Mouse (Mus musculus) kidney, embryonic 15.5 days (tissue): ENCODE data around the gene Galnt17. TPM values are rescaled to one million over a fixed set of nuclear protein-coding genes. Genes with fewer than 3 reads are reported as not detected.
A peak's percentile ranks its signal among the peaks of the same experiment; 100 is the strongest.

ENCODE experiments used
- ATAC-seq: fragments of 200-750 bp; cut with Nextera tagmentation; replicated peaks from 2 replicates; pipeline ENCODE4 v1.8.0; 2017; ENCODE audit warnings: moderate TSS enrichment; ENCODE audit not compliant: low FRiP score
- H3K27ac ChIP-seq: fragments of 300-500 bp; sonication (generic); 2 replicates; pipeline ENCODE4 v1.5.1; 2015; ENCODE audit warnings: mild to moderate bottlenecking, inconsistent platforms
- H3K27me3 ChIP-seq: fragments of 300-500 bp; sonication (generic); 2 replicates; pipeline ENCODE4 v1.6.1; 2015; ENCODE audit warnings: inconsistent platforms
- H3K36me3 ChIP-seq: fragments of 300-500 bp; sonication (generic); 2 replicates; pipeline ENCODE4 v1.6.1; 2015; ENCODE audit warnings: inconsistent platforms
- H3K4me1 ChIP-seq: fragments of 300-500 bp; sonication (generic); 2 replicates; pipeline ENCODE4 v1.6.1; 2015; ENCODE audit warnings: inconsistent platforms
- H3K4me2 ChIP-seq: fragments of 300-500 bp; sonication (generic); 2 replicates; pipeline ENCODE4 v1.6.1; 2015; ENCODE audit warnings: moderate library complexity, mild to moderate bottlenecking, inconsistent platforms
- H3K4me3 ChIP-seq: fragments of 300-500 bp; sonication (generic); replicated peaks from 2 replicates; pipeline ENCODE4 v1.5.1; 2015; ENCODE audit warnings: mild to moderate bottlenecking, inconsistent platforms
- H3K9ac ChIP-seq: fragments of 300-500 bp; sonication (generic); 2 replicates; pipeline ENCODE4 v1.6.1; 2015; ENCODE audit warnings: mild to moderate bottlenecking, inconsistent platforms
- H3K9me3 ChIP-seq: fragments of 300-500 bp; sonication (generic); replicated peaks from 2 replicates; pipeline ENCODE4 v1.6.1; 2016; ENCODE audit warnings: inconsistent platforms
- WGBS: fragments of 180-500 bp; shearing (Covaris S2); methylation state at CpG from one replicate; pipeline ENCODE4 v1.1.7; 2015; ENCODE audit warnings: mixed read lengths; 5-methylcytosine and 5-hydroxymethylcytosine counted together
- polyA plus RNA-seq: library from polyadenylated mRNA; unstranded; fragments of >200 nt; fragmentation: Nextera tagmentation; extraction: Ambion mirVana; gene quantifications from 2 replicates; pipeline ENCODE4 v1.2.1, GENCODE M21; 2015

Galnt17 gene
- polyA plus RNA-seq, 1 experiment from 2014 or later: 2.7 TPM

DNA sequence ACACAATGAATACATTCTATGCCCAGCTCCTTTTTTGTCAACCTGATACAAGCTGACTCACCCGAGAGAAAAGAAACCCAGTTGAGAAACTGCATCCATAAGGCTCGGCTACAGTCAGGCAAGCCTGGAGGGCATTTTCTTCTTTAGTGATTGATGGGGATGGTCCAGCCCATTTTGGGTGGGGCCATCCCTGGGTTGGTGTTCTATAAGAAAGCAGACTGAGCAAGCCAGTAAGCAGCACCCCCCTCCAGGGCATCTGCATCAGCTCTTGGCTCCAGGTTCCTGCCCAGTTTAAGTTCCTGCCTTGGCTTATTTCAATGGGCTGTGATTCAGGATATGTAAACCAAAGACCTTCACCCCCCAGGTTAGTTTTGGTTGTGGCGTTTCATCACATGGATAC lies 295.2 kb downstream of the Galnt17 start:
- no peak overlapping the region for H3K4me2 ChIP-seq
- 80% methylated on average over 3 of the region's 3 CpGs for WGBS

DNA sequence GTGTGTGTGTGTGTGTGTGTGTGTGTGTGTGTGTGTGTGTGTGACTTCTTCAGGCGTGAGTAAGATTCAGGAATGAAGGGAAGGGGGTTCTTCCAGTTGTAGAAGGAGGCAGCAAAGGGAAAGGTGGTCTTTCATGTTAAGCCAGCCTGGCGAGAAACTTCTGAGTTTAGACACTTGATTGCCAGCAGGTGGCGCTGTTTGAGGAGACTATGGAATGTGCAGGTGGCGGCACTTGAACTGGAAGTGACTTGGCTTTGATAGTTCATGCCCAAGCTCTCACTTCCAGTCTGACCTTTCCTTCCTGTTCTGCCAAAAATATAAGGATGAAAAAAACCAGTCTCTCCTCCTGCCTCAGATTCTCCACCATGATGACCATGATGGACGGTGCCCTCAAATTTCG lies 298.8 kb downstream of the Galnt17 start:
- H3K4me1 ChIP-seq: no peaks in the 10 kb centered on the region
- no peak for ATAC-seq
- H3K9me3 ChIP-seq: no peaks in the 10 kb centered on the region; the same call in 1 of the 2 replicates
- no peak overlapping the region for H3K4me2 ChIP-seq
- no peak overlapping the region for H3K27ac ChIP-seq
- 66% methylated on average over 6 of the region's 6 CpGs for WGBS
- no peaks in the 10 kb centered on the region for H3K36me3 ChIP-seq
- no peaks in the 10 kb centered on the region for H3K27me3 ChIP-seq
- no peak overlapping the region for H3K4me3 ChIP-seq
- H3K9ac ChIP-seq: no peak overlapping the region

More for the DNA sequence above, 295.2 kb downstream of the Galnt17 start:
- no peak overlapping the region for H3K9ac ChIP-seq
- H3K4me1 ChIP-seq: no peaks in the 10 kb centered on the region
- no peaks in the 10 kb centered on the region for H3K27me3 ChIP-seq
- H3K4me3 ChIP-seq: no peak overlapping the region
- ATAC-seq: no peak
- no peaks in the 10 kb centered on the region for H3K36me3 ChIP-seq
- no peak overlapping the region for H3K27ac ChIP-seq
- H3K9me3 ChIP-seq: no peaks in the 10 kb centered on the region

DNA sequence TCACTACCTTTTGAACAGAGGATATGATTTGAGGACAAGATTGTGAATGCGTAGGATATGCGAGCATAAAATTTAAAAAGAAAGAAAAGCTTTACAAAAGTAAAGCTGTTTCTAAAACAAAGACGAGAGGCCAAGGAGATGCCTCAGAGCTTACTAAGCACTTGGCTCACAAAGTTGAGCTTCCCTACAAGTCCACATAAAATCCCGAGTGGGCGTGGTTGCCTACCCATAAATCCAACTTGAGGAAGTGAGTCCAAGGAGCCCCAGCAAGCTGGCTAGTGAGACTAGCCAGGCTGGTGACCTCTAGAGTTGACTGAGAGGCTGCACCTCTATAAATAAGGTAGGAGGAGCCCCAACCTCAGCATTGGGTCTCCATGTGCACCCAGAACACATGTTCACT lies 299.8 kb downstream of the Galnt17 start:
- no peak overlapping the region for H3K9ac ChIP-seq
- no peaks in the 10 kb centered on the region for H3K36me3 ChIP-seq
- H3K4me3 ChIP-seq: no peak overlapping the region
- no peak overlapping the region for H3K27ac ChIP-seq
- 87% methylated on average over 5 of the region's 5 CpGs for WGBS
- no peaks in the 10 kb centered on the region; the same call in 1 of the 2 replicates for H3K9me3 ChIP-seq
- H3K4me1 ChIP-seq: no peaks in the 10 kb centered on the region
- H3K27me3 ChIP-seq: no peaks in the 10 kb centered on the region
- ATAC-seq: no peak
- no peak overlapping the region for H3K4me2 ChIP-seq

DNA sequence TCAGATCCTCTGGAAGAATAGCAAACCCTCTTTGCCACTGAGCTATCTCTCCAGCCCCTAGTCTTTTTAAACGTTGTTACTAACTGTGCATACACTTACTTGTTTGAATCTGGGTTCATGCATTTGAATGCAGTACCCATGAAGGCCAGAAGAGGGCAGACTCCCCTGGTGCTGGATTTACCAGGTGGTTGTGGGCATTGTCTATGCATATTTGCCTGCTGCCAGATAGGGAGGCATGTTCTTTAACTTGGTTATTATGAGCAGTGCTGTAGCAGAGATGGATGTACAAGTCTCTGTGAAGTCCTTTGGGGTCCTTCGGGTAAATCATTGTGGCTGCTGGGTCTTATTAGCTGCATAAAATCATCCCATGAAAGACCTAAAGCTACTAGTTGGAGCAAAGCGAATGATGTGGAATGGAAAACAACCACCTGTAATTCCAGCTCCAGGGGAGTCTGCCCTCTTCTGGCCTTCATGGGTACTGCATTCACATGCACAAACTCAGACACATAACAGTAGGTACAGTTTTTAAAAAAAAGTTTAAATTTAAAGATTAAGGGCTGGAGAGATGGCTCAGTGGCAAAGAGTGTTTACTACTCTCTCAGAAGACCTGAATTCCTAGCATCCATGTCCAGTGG lies 300.3 kb downstream of the Galnt17 start:
- Histone ChIP-seq H3K9me3 (no peaks in the 10 kb centered on the region; the same call in 1 of the 2 replicates), H3K4me3 (no peak overlapping the region), H3K4me1 (no peaks in the 10 kb centered on the region), H3K4me2 (no peak overlapping the region), H3K36me3 (no peaks in the 10 kb centered on the region), H3K9ac (no peak overlapping the region), H3K27ac (no peak overlapping the region), H3K27me3 (no peaks in the 10 kb centered on the region)
- ATAC-seq: no peak
- WGBS: 73% methylated on average over 3 of the region's 3 CpGs

DNA sequence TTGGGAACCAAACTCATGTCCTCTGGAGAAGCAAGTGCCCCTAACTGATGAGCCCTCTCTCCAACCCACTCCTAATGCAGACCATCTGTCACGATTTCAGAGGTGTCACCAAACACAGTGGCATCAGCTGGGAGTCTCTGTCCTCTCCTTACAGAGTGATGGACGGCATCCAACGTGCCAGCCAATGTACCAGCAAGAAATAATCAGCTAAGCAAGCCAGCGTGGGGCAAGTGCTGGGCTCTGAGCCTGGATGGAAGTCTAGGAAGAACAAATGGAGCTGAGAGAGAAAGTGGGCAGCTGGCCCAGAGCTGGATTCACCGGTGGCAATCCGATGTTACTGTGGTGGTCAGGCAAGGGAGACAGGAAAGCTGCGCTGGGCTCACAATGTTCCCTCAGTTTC lies 301.1 kb downstream of the Galnt17 start:
- Histone ChIP-seq H3K4me3 (no peak overlapping the region), H3K27me3 (no peaks in the 10 kb centered on the region), H3K27ac (no peak overlapping the region), H3K36me3 (no peaks in the 10 kb centered on the region), H3K9ac (no peak overlapping the region), H3K4me2 (no peak overlapping the region), H3K9me3 (no peaks in the 10 kb centered on the region; the same call in 1 of the 2 replicates), H3K4me1 (no peaks in the 10 kb centered on the region)
- WGBS: 87% methylated on average over 7 of the region's 7 CpGs
- no peak for ATAC-seq

DNA sequence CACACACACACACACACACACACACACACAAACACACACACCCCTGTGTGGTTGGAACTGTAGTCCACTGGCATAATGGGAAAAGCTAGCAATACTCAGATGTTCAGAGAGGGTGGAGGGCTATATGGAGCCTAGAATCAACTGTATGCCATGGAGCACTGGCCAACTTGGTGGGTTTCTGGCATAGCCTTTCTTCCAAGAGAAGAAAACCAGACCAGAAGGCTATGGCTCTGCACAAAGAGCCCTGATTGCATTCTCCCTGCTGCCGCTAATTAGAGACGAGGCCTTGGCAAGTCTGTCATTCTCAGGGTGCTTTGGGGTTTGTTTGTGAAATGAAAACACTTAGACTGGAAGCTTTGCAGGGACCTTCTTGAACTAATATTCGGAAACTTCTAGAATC lies 301.8 kb downstream of the Galnt17 start:
- Histone ChIP-seq H3K4me3 (no peak overlapping the region), H3K27me3 (no peaks in the 10 kb centered on the region), H3K4me1 (no peaks in the 10 kb centered on the region), H3K4me2 (no peak overlapping the region), H3K9ac (no peak overlapping the region), H3K9me3 (no peaks in the 10 kb centered on the region; the same call in 1 of the 2 replicates), H3K27ac (no peak overlapping the region), H3K36me3 (no peaks in the 10 kb centered on the region)
- no peak for ATAC-seq
- 85% methylated on average over 3 of the region's 3 CpGs for WGBS

DNA sequence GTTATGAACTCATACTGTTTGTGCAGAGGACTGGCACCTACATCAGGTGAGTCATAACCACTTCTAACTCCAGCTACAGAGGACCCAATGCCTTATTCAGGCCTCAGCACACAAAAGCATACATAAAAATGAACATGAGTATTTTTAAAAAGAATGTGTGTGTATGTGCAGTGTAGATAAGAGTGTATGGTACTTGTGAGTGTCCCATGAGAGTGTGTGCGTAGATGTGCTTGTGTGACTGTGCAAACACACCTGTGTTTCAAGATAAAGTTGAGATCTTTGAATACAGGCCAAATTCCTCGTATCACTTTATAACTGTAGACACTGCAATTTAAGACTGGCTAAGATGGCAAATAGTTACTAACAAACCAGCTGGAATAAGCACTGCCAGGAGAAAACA lies 307.7 kb downstream of the Galnt17 start:
- WGBS: 78% methylated on average over 2 of the region's 2 CpGs
- Histone ChIP-seq H3K4me3 (no peak overlapping the region), H3K36me3 (no peaks in the 10 kb centered on the region), H3K27ac (no peak overlapping the region), H3K9ac (no peak overlapping the region), H3K27me3 (no peaks in the 10 kb centered on the region), H3K9me3 (no peaks in the 10 kb centered on the region; the same call in 1 of the 2 replicates), H3K4me2 (no peak overlapping the region), H3K4me1 (no peaks in the 10 kb centered on the region)
- ATAC-seq: no peak

DNA sequence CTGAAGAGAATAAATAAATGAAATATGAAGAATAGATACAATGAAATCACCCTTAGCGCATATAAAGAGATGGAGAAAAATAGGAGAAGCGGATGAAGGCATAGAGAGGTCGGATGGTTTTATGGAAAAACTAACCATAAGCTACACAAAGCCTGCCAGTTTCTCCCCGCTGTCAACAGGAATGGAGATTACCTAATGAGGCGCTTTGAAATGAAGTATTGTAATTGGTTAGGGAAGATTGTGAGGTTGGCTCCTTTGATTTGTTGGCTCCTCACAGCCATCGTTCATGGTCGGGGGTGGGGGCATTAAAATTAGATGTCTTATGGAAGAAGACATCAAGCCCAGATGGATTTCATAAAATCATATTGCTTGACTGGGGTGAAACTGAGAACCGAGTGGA lies 329.0 kb downstream of the Galnt17 start:
- H3K27me3 ChIP-seq: no peaks in the 10 kb centered on the region
- 91% methylated on average over 8 of the region's 8 CpGs for WGBS

DNA sequence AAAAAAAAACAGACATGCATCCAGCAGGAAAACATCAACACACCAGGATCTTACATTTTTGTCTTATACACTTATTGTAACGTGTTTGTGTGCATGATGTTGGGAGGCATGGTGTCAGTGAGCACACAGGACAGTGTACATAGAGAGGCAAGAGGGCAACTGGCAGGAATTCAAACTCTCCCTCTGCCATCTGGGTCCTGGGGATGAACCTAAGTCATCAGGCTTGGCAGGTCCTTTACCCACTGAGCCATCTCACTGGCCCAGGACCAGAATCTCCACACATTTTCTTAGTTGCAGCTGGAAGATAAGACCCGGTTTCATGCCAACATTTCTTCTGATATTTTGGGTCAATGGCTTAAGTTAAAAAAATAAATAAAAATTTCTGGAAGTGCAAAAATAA lies 329.4 kb downstream of the Galnt17 start:
- no peak for ATAC-seq
- Histone ChIP-seq H3K4me2 (no peak overlapping the region), H3K9me3 (peaks cover 6% of the 10 kb centered on the region; the same call in 1 of the 2 replicates), H3K9ac (no peak overlapping the region), H3K4me1 (no peaks in the 10 kb centered on the region), H3K36me3 (no peaks in the 10 kb centered on the region), H3K4me3 (no peak overlapping the region), H3K27me3 (no peaks in the 10 kb centered on the region), H3K27ac (no peak overlapping the region)
- 84% methylated on average over 2 of the region's 2 CpGs for WGBS

More for the DNA sequence above, 329.0 kb downstream of the Galnt17 start:
- no peak overlapping the region for H3K4me2 ChIP-seq
- H3K27ac ChIP-seq: no peak overlapping the region
- ATAC-seq: no peak
- H3K36me3 ChIP-seq: no peaks in the 10 kb centered on the region
- no peak overlapping the region for H3K9ac ChIP-seq
- H3K9me3 ChIP-seq: peaks cover 6% of the 10 kb centered on the region; the same call in 1 of the 2 replicates
- H3K4me1 ChIP-seq: no peaks in the 10 kb centered on the region
- H3K4me3 ChIP-seq: no peak overlapping the region

DNA sequence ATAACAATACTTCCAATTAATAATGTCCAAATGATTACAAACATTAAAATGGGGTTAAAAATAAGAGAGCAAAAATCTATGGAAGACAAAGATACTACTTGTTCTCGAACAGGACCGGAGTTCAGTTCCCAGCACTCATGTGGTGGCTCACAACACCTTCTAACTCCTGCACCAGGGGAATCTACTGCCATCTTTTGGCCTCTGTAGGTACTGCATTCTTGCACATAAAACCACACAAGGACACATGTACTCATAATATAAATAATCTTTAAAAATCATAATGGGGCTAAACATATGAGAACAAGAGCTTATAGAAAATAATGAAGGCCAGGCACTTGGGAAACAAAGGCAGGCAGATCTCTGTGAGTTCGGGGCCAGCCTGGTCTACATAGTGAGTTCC lies 330.3 kb downstream of the Galnt17 start:
- Histone ChIP-seq H3K9me3 (peaks cover 6% of the 10 kb centered on the region; the same call in 1 of the 2 replicates), H3K9ac (no peak overlapping the region), H3K27me3 (no peaks in the 10 kb centered on the region), H3K36me3 (no peaks in the 10 kb centered on the region), H3K4me2 (no peak overlapping the region), H3K27ac (no peak overlapping the region), H3K4me1 (no peaks in the 10 kb centered on the region), H3K4me3 (no peak overlapping the region)
- ATAC-seq: no peak
- 92% methylated on average over 3 of the region's 3 CpGs for WGBS

DNA sequence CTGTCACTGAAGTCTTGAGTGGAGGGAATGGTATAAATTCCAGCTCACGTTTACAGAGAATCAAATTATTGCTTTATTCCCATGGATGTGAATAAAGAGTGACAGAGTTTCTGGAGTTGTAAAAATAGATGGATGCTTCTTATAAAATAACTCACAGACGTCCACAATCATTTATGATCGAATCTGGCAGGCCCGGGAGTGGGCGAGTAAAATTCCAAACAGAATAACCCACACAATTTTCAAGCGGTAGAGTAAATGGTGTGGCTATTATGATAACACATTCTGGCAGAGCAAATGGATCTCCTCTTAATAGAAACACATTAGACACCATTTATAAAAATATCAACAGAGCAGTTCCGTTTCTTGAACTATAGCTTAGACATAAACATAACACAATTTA lies 355.9 kb downstream of the Galnt17 start:
- Histone ChIP-seq H3K4me3 (no peak overlapping the region), H3K27me3 (no peaks in the 10 kb centered on the region), H3K9ac (no peak overlapping the region), H3K4me2 (no peak overlapping the region), H3K9me3 (no peaks in the 10 kb centered on the region), H3K27ac (no peak overlapping the region), H3K36me3 (no peaks in the 10 kb centered on the region), H3K4me1 (peaks cover 7% of the 10 kb centered on the region; the same call in 1 of the 2 replicates)
- WGBS: 63% methylated on average over 7 of the region's 7 CpGs
- ATAC-seq: no peak

DNA sequence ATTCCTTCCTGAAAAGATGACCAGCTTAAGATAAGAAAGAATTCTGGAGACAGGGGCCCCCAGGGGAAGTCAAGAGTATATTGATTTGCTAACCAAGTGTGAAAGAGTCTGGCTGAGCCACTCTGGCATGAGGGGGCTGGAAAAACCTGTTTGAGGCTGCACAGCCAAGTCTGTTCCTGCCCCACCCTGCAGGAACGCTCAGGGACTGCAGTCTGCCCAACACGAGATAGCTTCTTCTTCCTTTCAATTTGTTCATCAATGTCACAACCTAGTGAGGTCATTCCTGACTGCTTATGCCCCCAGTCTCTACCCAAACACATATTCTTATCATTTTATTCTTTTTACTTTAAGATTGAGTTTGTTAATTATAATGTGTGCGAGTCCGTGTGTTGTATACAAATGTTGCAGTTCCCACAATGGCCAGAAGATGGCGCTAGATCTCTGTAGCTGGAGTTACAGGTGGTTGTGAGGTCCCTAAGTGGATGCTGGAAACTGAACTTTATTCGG lies 357.4 kb downstream of the Galnt17 start:
- no peaks in the 10 kb centered on the region for H3K9me3 ChIP-seq
- H3K4me2 ChIP-seq: no peak overlapping the region
- WGBS: 50% methylated on average over 6 of the region's 6 CpGs
- H3K27ac ChIP-seq: peak overlapping the region; percentile 51
- H3K4me3 ChIP-seq: no peak overlapping the region
- no peak overlapping the region for H3K9ac ChIP-seq
- H3K27me3 ChIP-seq: no peaks in the 10 kb centered on the region
- ATAC-seq: peak; percentile 66; the same call in 1 of the 2 replicates
- H3K36me3 ChIP-seq: no peaks in the 10 kb centered on the region
- peaks cover 7% of the 10 kb centered on the region; the same call in 1 of the 2 replicates for H3K4me1 ChIP-seq
